Mouse (Mus musculus): Measurements from ENCODE around the gene Disp2. TPM values are rescaled to one million over a fixed set of nuclear protein-coding genes. Genes with fewer than 3 reads are reported as not detected.

The Disp2 gene
- total RNA-seq, 2 experiments from 2014 or later = not detected

DNA sequence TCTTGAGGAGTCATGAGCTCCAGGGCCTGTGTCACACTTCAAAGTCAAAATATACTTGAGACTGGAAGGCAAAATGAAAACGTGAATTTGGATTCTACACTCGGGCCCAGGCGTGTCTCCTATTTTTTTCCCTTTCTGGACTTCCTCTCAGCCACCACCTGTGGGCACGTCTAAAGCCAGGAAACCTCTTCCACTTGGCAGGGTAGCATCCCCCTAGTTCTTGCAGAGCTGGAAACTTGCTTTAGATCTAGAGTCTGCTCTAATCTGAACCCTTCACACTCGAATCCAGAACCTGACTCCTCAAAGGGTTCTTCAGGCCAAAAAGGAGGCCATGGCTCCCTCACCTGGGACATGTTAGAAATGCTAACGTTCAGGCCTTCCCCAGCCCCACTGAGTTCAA, 24.1 kb upstream of the Disp2 start:
- ATAC-seq (replicated peaks; ENCODE audit: low FRiP score, poor library complexity, severe bottlenecking) = no peak

DNA sequence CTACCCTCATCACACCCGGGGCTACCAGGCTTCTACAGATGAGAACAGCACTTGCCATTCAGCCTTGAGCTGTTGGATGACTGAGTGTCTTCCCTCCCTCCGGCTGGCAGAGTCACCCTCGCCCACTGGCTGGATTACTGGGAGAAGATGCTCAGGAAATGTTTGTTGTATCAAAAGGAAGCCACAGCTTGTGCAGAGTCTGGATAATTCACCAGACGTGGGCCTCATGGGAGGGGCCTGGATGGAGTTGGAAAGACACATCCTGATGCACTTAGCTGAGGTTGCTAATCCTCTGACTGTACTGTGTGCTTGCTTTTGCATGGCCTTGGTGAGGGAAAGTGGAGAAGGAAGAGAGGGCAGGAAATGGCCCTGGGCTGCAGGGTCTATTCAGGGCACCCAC, 23.4 kb upstream of the Disp2 start:
- ATAC-seq (replicated peaks; ENCODE audit: low FRiP score, poor library complexity, severe bottlenecking) = no peak

DNA sequence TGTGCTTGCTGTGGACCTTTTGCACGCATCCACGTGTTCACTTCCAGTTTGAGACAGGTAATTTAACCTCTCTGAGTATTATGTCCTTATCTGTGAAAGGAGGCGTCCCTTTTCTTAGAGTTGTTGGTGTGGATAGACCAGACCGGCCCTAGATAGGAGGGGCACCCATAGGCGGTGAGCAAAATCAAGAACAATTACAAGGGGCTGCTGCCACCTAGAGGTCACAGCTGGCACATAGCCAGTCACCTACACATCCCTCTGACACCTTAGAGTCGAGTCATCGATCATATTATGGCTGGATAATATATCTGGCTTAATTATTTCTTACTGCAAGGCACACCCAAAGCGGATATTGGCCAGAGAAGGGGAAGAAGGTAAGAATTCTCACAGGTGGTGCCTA, 19.7 kb upstream of the Disp2 start:
- ATAC-seq (replicated peaks; ENCODE audit: low FRiP score, poor library complexity, severe bottlenecking) = 0 out of 2 replicates have a peak, but pooled peaks have one; percentile 39

GRCm38 (mm10) chr2:118760311-118761025, 19.1 kb upstream of the Disp2 start:
- ATAC-seq (replicated peaks; ENCODE audit: low FRiP score, poor library complexity, severe bottlenecking) = no peak

GRCm38 (mm10) chr2:118761358-118761757, 18.2 kb upstream of the Disp2 start:
- ATAC-seq (replicated peaks; ENCODE audit: low FRiP score, poor library complexity, severe bottlenecking) = no peak

DNA sequence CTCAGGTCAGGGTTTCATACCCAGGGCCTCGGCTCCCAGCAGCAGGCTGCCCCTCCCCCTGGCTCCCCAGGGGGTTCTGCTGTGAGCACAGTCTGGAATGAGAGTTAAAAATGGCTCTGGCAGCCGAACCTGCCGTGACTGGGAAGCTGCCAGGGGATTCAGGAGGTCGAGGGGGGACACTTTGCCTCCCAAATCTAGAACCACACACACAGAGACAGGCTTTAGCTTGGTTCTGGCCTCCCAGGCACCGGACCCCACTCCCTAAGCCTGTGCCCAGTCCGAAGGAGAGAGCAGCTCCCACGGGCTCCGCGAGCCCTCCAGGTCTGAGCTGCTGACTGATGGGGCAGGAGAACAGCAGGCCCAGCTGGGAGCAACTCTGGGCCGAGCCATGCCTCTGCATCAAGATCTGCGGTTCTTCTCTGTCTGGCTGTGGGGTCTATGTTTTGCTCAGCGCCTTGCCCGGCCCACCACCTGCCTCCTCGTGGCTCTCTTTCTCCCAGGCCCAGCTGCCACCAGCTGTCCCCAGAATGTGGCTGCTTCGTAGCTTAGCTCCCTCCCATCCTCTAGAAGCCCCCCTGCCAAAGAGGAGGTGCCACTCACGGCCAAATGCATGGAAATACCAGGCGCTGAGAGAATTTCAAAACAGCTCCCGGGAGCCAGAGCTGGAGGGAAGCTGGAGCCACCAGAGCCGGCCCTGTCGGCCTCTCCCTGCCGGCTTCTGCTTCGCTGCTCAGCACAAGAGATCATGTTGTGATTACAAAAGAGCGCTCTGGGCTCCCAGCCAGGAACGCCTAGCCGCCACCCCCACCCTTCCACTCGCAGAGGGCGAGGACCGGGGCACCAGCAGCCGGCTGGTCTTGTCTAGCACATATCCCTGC, 17.4 kb upstream of the Disp2 start, which contains the start of gene Ccdc9b:
TSS of gene Ccdc9b (minus strand) at position 756 of the 878 bp plus-strand sequence.
- peak; percentile 81 for ATAC-seq (replicated peaks; ENCODE audit: low FRiP score, poor library complexity, severe bottlenecking)

- ATAC-seq (replicated peaks; ENCODE audit: low FRiP score, poor library complexity, severe bottlenecking) = peak; percentile 62
These were observed 16.8 kb upstream of the Disp2 start for GRCm38 (mm10) chr2:118762784-118763148.

DNA sequence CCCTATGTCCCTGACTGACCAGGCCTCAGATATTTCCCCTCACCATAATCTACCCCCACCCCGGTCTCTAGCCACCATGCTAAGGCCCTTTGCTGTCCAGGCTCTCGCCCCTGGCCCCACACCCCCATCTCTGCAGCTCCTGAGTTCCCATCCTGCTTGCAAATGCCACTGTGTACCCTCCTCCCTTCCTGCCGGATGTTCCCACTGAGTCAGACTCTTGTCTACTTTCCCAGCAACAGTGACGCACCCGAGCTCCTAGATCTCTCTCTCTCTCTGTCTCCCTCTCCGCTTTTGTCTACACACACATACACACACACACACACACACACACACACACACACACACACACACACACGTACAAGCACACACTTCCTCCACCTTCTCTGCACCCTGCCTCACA, 16.1 kb upstream of the Disp2 start:
- ATAC-seq (replicated peaks; ENCODE audit: low FRiP score, poor library complexity, severe bottlenecking) = no peak

- ATAC-seq (replicated peaks; ENCODE audit: low FRiP score, poor library complexity, severe bottlenecking) = no peak
These were observed 15.3 kb upstream of the Disp2 start for GRCm38 (mm10) chr2:118764094-118764831.

DNA sequence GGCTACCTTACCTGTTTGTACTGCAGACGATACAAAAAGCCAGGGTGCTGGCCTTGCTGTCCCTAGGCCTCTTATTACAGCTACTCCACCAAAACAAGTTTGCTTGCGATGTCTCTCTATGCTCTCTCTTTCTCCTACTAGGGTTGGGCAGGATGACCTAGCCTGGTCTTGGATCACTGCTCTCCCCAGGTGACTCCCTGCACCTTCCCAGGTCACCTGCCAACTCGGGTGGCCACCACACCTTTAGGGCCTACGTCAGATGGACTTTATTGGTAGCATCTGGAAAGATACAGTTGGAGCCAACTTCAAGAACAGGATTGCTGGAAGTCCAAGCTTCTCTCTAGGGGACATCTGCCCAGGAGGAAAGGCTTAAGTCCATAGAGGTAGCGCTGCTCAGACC, 14.6 kb upstream of the Disp2 start:
- no peak for ATAC-seq (replicated peaks; ENCODE audit: low FRiP score, poor library complexity, severe bottlenecking)

- ATAC-seq (replicated peaks; ENCODE audit: low FRiP score, poor library complexity, severe bottlenecking) = no peak
These were observed 13.2 kb upstream of the Disp2 start for GRCm38 (mm10) chr2:118766041-118767033.

- ATAC-seq (replicated peaks; ENCODE audit: low FRiP score, poor library complexity, severe bottlenecking) = no peak
These were observed 7.2 kb upstream of the Disp2 start, which contains the start of gene Phgr1 for GRCm38 (mm10) chr2:118772158-118772874. Phgr1 (plus strand) TSS chr2:118772769.

GRCm38 (mm10) chr2:118774536-118774935, 5.0 kb upstream of the Disp2 start:
- ATAC-seq (replicated peaks; ENCODE audit: low FRiP score, poor library complexity, severe bottlenecking) = no peak

DNA sequence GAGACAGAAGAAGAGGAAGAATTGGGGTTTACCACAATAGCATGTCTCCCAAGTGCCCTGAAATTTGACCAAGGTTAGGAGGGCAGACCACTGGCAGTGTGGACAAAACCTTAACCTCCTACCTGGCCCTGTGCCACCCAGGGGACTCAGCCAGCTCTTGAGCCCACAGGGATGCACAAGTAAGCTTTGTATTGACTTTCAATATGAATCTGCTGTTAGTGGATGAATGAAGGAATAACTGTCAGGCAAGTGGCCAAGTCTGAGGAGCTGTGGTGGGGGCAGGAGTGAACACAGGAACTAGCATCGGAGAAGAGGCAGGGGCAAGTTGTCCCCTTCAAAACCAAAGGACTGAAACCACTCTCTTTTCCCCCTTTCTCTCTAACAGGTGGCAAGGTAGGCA, 4.1 kb upstream of the Disp2 start:
- ATAC-seq (replicated peaks; ENCODE audit: low FRiP score, poor library complexity, severe bottlenecking) = no peak

- no peak for ATAC-seq (replicated peaks; ENCODE audit: low FRiP score, poor library complexity, severe bottlenecking)
These were observed 3.7 kb upstream of the Disp2 start for GRCm38 (mm10) chr2:118775846-118776245.

- no peak for ATAC-seq (replicated peaks; ENCODE audit: low FRiP score, poor library complexity, severe bottlenecking)
These were observed 3.2 kb upstream of the Disp2 start for GRCm38 (mm10) chr2:118776295-118776694.

- ATAC-seq (replicated peaks; ENCODE audit: low FRiP score, poor library complexity, severe bottlenecking) = no peak
These were observed 1.1 kb upstream of the Disp2 start for GRCm38 (mm10) chr2:118778418-118778817.

GRCm38 (mm10) chr2:118779065-118779464, 454 bp upstream of the Disp2 start:
- ATAC-seq (replicated peaks; ENCODE audit: low FRiP score, poor library complexity, severe bottlenecking) = no peak

GRCm38 (mm10) chr2:118781115-118781514, 1.6 kb downstream of the Disp2 start:
- no peak for ATAC-seq (replicated peaks; ENCODE audit: low FRiP score, poor library complexity, severe bottlenecking)

Measured in erythroid progenitor cell, adult 5-6 weeks (primary cell).